Mouse (Mus musculus): ENCODE results near the gene Csdc2.

The Csdc2 gene

GRCm38 (mm10) chr15:81915663-81916062 is 20.9 kb upstream of the Csdc2 start:
- DNase-seq (ENCODE audit: low read depth, low spot score) = no peak
- peaks cover 2% of the 10 kb centered on the region; the same call in 1 of the 2 replicates for H3K36me3 ChIP-seq (ENCODE audit: control insufficient read depth, insufficient read depth, low read length, poor library complexity, severe bottlenecking)
- no peaks in the 10 kb centered on the region for H3K27me3 ChIP-seq (ENCODE audit: control insufficient read depth, insufficient read depth, low read length, poor library complexity, severe bottlenecking)

DNA sequence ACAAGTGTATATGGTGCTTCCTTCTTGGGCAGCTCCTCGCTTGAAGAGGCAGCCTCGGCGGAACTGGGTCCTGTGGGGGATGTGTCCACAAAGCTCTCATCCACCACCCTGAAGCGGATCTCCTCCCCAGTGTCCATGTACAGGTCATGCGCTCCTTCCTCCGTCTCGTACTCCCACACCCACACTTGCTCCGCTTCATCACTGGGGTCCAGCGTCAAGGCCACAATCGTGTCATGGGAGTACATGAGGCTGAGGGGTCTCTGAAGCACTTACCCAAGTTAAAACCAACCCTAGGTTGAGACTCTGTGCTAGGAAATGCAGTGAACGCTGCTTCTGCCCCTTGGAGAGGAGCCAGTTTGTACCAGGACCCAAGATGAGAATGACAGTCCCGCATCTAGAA is 19.4 kb upstream of the Csdc2 start:
- no peaks in the 10 kb centered on the region for H3K27me3 ChIP-seq (ENCODE audit: control insufficient read depth, insufficient read depth, low read length, poor library complexity, severe bottlenecking)
- no peak for DNase-seq (ENCODE audit: low read depth, low spot score)
- H3K36me3 ChIP-seq (ENCODE audit: control insufficient read depth, insufficient read depth, low read length, poor library complexity, severe bottlenecking) = peaks cover under 1% of the 10 kb centered on the region; the same call in 1 of the 2 replicates

DNA sequence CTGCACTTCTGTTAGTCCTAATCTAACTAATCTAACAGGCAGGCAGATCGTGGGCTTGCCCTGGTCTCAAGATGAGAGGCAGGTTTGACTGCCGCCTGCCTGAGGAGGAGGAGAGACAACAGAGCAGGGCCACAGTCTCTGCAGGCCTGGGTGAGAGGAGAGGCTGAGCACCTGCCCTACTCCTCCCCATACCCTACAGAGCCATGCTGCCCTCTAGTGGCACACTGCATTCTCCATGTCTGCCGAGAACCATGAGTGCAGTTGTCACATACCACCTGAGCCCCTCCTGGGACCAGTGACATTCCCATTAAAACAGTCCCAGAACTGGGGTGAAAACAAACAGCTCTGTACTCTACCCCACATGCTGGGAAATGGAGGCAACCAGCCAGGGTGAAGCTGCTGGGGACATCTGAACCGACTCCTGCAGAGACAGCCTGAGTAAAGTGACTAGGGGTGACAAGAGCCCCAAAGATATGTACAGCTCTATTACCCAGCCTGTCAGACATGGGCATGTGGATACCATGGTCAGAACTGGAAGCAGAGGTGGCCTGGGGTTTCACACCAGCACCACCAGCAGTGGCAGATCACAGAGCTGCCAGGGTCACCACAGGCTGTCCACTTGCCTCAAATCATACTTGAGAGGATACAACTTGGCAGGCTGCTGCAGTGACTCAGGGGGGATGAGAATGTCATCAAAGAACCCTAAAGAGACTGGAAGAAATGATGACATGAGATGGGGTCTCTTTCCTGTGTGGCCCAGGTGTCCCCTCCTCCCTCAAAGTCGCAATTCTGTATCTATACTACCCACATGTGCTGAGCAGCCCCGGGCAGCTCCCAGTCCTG is 18.7 kb upstream of the Csdc2 start:
- peak; percentile 85 for DNase-seq (ENCODE audit: low read depth, low spot score)
- Histone ChIP-seq H3K36me3 (ENCODE audit: control insufficient read depth, insufficient read depth, low read length, poor library complexity, severe bottlenecking) (no peaks in the 10 kb centered on the region; the same call in 1 of the 2 replicates), H3K27me3 (ENCODE audit: control insufficient read depth, insufficient read depth, low read length, poor library complexity, severe bottlenecking) (no peaks in the 10 kb centered on the region)

- DNase-seq (ENCODE audit: low read depth, low spot score) = no peak
- Histone ChIP-seq H3K27me3 (ENCODE audit: control insufficient read depth, insufficient read depth, low read length, poor library complexity, severe bottlenecking) (no peaks in the 10 kb centered on the region), H3K36me3 (ENCODE audit: control insufficient read depth, insufficient read depth, low read length, poor library complexity, severe bottlenecking) (no peaks in the 10 kb centered on the region; the same call in 1 of the 2 replicates)
Measured at GRCm38 (mm10) chr15:81919062-81919461, 17.5 kb upstream of the Csdc2 start.

DNA sequence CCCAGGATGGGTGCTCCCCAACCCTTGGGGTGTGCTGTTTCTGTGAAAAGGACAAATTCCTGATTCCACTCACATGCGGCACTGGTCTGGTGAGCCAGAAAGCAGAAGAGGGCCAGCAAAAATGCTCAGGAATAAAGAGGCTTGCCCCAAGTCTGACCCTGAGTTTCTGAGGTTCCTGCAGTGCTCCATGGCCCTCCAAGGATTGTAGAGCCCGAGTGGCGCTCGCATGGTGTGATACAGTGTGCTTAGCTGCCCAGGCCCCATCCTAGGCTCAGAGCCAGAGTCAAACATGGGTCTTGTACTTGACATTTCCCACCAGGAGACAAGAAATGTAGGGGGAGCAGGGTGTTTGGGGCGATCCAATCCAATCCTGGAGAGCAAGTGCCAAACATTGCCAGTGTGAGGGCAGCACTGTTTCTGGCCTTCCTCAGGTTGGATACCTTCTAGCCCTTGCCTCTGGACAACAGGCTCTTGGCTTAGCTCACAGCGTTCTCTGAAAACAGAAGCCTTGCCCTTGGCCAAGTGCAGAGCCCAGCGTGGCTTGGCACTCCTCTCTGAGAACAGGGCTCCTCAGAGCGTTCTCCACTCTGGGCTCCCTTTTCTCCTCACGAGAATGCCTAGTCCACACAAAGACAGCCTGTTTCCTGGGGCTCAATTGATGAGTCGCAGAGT is 15.9 kb upstream of the Csdc2 start:
- H3K27me3 ChIP-seq (ENCODE audit: control insufficient read depth, insufficient read depth, low read length, poor library complexity, severe bottlenecking) = no peaks in the 10 kb centered on the region
- DNase-seq (ENCODE audit: low read depth, low spot score) = no peak
- H3K36me3 ChIP-seq (ENCODE audit: control insufficient read depth, insufficient read depth, low read length, poor library complexity, severe bottlenecking) = no peaks in the 10 kb centered on the region

GRCm38 (mm10) chr15:81921255-81921654 is 15.3 kb upstream of the Csdc2 start:
- Histone ChIP-seq H3K27me3 (ENCODE audit: control insufficient read depth, insufficient read depth, low read length, poor library complexity, severe bottlenecking) (no peaks in the 10 kb centered on the region), H3K36me3 (ENCODE audit: control insufficient read depth, insufficient read depth, low read length, poor library complexity, severe bottlenecking) (no peaks in the 10 kb centered on the region)
- no peak for DNase-seq (ENCODE audit: low read depth, low spot score)

DNA sequence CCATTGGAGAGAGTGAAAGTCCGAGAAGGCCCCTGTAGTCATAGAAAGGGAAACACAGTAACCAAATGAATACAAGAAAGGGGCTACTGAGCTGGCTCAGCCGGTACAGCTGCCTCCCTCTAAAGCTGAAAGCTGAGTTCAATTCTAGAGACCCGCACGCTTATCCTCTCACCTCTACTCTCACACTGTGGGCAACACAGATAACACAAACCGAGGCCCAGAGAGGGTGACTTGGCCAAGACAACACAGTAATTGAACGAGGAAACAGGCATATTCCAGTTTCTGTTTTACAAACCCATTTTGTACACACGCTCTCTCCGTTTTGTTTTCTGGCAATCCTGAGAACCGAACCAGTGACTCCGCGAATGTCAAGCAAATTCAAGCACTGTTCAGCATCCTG is 11.6 kb upstream of the Csdc2 start:
- Histone ChIP-seq H3K27me3 (ENCODE audit: control insufficient read depth, insufficient read depth, low read length, poor library complexity, severe bottlenecking) (no peaks in the 10 kb centered on the region), H3K36me3 (ENCODE audit: control insufficient read depth, insufficient read depth, low read length, poor library complexity, severe bottlenecking) (no peaks in the 10 kb centered on the region)
- no peak for DNase-seq (ENCODE audit: low read depth, low spot score)

GRCm38 (mm10) chr15:81925760-81926445 is 10.7 kb upstream of the Csdc2 start, which contains the start of gene Polr3h:
Gene Polr3h, minus strand, starts transcription at chr15:81926240.
- Histone ChIP-seq H3K27me3 (ENCODE audit: control insufficient read depth, insufficient read depth, low read length, poor library complexity, severe bottlenecking) (no peaks in the 10 kb centered on the region), H3K36me3 (ENCODE audit: control insufficient read depth, insufficient read depth, low read length, poor library complexity, severe bottlenecking) (no peaks in the 10 kb centered on the region)
- DNase-seq (ENCODE audit: low read depth, low spot score) = peak; percentile 98

DNA sequence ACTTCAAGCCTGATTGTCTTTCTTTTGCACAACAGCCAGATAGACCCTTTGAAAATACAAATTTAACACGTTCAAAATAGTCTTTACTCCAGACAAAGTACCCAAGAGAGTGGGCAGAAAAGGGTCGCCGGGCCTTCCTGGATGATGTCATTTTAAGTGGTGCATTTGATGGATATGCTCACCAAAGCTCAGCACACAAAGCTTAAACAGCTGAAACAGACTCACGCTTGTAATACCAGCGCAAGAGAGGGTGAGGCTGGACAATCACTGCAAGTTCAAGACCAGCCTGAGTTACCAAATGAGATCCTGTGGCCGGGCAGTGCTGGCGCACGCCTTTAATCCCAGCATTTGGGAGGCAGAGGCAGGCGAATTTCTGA is 10.1 kb upstream of the Csdc2 start:
- Histone ChIP-seq H3K27me3 (ENCODE audit: control insufficient read depth, insufficient read depth, low read length, poor library complexity, severe bottlenecking) (no peaks in the 10 kb centered on the region), H3K36me3 (ENCODE audit: control insufficient read depth, insufficient read depth, low read length, poor library complexity, severe bottlenecking) (no peaks in the 10 kb centered on the region)
- DNase-seq (ENCODE audit: low read depth, low spot score) = no peak

GRCm38 (mm10) chr15:81927741-81928140 is 8.8 kb upstream of the Csdc2 start:
- DNase-seq (ENCODE audit: low read depth, low spot score) = peak; percentile 15
- no peaks in the 10 kb centered on the region for H3K27me3 ChIP-seq (ENCODE audit: control insufficient read depth, insufficient read depth, low read length, poor library complexity, severe bottlenecking)
- no peaks in the 10 kb centered on the region for H3K36me3 ChIP-seq (ENCODE audit: control insufficient read depth, insufficient read depth, low read length, poor library complexity, severe bottlenecking)

DNA sequence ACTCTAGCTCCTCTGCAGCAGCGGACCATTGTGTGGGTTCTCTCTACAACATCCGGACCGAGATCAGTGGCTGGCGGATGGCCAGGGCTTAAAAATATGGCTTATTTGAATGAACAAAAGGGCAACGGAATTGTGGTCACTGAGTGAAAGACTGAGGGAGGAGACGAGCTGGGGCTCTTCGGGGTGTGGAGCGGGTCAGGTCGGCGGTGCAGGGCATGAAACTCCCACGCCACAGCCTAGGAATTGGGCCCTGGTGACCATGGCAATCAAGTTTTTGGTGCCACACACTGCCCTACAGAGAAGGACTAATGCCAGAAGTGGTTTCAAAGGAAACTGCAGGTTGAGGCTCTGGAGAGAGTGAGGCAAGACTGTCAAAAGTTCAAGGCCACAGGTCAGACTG is 8.3 kb upstream of the Csdc2 start:
- no peaks in the 10 kb centered on the region for H3K36me3 ChIP-seq (ENCODE audit: control insufficient read depth, insufficient read depth, low read length, poor library complexity, severe bottlenecking)
- DNase-seq (ENCODE audit: low read depth, low spot score) = peak; percentile 76
- H3K27me3 ChIP-seq (ENCODE audit: control insufficient read depth, insufficient read depth, low read length, poor library complexity, severe bottlenecking) = no peaks in the 10 kb centered on the region

DNA sequence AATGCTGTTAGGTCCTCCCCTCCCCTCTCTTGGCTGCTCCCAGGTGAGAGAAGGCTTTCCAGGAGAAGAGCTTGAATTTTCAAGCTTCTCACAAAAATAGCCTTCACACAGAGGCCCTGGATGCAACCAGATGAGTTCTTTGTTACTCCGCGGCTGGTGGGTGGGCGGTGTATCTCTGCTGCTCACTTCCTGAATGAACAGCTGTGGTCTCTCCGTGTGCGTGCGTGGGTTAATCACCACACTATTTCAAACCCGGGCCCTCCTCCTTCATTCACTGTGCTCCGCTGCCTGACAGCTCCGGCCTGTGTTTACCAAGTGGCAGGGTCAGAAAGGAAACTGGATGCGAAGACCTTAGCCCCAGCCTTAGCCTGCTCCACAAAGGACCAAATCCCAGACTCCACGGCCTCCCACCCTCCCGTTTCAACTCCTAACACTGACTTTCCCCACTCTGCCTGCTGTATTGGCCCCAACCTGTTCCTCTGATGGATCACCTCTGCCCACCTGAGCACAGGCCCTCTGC is 3.5 kb upstream of the Csdc2 start:
- no peaks in the 10 kb centered on the region for H3K36me3 ChIP-seq (ENCODE audit: control insufficient read depth, insufficient read depth, low read length, poor library complexity, severe bottlenecking)
- DNase-seq (ENCODE audit: low read depth, low spot score) = peak; percentile 60
- no peaks in the 10 kb centered on the region for H3K27me3 ChIP-seq (ENCODE audit: control insufficient read depth, insufficient read depth, low read length, poor library complexity, severe bottlenecking)

- Histone ChIP-seq H3K36me3 (ENCODE audit: control insufficient read depth, insufficient read depth, low read length, poor library complexity, severe bottlenecking) (no peaks in the 10 kb centered on the region), H3K27me3 (ENCODE audit: control insufficient read depth, insufficient read depth, low read length, poor library complexity, severe bottlenecking) (no peaks in the 10 kb centered on the region)
- peak; percentile 73 for DNase-seq (ENCODE audit: low read depth, low spot score)
Measured at GRCm38 (mm10) chr15:81933986-81934385, 2.6 kb upstream of the Csdc2 start.

DNA sequence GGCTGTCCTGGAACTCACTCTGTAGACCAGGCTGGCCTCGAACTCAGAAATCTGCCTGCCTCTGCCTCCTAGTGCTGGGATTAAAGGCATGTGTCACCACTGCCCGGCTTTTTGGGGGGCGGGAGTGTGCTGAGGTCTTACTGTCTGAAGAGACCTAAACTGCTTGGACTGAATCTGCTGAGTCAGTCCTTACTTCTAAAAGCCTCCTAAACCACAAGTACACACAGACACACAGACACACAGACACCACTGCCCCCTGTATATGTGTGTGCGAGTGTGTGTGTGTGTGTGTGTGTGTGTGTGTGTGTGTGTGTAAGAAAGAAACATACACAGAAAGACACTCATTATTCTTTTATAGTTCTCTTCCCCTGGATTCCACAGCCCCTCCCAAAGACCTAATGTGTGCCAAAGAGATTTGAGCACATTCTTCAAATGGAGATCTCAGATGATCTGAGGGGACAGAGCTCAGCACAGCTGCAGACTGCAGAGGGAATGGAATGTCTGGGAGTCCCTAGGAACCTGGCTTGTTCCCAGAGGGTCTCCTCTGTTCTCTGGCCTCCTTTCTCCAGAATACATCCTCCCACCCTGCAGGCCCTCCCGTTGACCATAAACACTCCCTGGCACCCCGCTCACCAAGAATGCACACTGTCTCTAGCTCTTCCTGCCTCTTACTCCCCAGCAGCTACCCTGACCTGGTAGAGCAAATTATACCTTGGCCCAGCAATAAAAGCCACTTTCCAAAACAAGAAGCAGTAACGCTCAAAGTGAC is 506 bp upstream of the Csdc2 start:
- H3K27me3 ChIP-seq (ENCODE audit: control insufficient read depth, insufficient read depth, low read length, poor library complexity, severe bottlenecking) = no peaks in the 10 kb centered on the region
- DNase-seq (ENCODE audit: low read depth, low spot score) = no peak
- H3K36me3 ChIP-seq (ENCODE audit: control insufficient read depth, insufficient read depth, low read length, poor library complexity, severe bottlenecking) = no peaks in the 10 kb centered on the region

Data from splenic B cell, adult 2 months (primary cell).